Mouse (Mus musculus): ENCODE measurements around the gene Kif14.

The Kif14 gene

DNA sequence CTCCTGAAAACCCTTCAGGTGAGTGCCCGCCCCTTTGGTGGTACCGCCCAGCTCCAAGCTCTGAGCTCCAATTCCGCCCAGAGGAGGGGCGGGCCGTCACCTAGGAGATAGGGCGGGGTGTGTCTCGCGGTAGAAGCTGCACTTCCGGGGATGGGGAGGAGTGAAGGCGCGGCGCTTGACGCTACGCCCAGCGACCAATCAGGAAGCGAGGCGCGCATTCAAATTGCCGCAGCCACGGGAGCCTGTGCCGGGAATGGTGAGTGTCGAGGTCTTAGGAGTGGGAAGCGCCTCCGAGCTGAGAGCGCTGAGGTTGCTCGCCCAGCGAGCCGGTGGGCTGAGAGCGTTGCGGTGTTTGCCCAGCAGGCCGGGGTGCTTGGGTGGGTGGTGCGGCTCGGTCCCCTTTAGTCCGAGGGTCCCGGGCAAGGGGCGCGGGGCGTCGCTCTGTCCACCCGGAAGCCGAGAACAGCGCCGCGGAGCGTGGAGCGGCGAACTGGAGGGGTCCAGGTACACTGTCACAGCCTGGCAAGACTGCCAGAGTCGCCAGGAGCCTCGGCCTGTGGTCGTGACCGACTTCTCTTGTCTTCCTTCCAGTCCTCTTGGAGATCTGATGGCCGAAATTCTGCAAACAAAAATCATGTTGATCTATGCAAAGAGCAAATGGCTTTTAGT, at the start of gene Kif14:
Gene Kif14, plus strand, starts transcription at position 201 of the 669 bp plus-strand sequence.
- peak; percentile 95 for DNase-seq (ENCODE audit: low read depth)

DNA sequence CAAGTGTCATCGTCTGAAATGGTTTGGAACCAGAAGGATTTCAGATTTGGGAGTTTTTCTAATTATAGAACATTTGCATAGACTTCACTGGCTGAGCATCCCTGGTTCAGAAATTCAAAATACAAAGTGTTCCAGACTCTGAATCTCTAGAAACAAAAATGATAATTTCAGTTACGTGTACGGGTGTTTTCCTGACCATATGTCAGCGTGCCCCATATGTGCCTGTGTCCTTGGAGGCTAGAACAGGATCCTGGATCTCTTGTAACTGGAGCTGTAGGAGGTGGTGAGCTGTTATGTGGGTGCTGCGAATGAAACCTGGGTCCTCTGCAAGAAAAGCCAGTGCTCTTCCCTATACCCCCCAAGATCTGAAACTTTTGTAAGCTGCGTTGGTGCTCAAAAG, 47.8 kb upstream of the Kif14 start:
- DNase-seq (ENCODE audit: low read depth), result no peak

- DNase-seq (ENCODE audit: low read depth), result no peak
These were observed 38.8 kb upstream of the Kif14 start for GRCm38 (mm10) chr1:136427166-136427969.

GRCm38 (mm10) chr1:136428981-136429380, 37.2 kb upstream of the Kif14 start:
- no peak for DNase-seq (ENCODE audit: low read depth)

DNA sequence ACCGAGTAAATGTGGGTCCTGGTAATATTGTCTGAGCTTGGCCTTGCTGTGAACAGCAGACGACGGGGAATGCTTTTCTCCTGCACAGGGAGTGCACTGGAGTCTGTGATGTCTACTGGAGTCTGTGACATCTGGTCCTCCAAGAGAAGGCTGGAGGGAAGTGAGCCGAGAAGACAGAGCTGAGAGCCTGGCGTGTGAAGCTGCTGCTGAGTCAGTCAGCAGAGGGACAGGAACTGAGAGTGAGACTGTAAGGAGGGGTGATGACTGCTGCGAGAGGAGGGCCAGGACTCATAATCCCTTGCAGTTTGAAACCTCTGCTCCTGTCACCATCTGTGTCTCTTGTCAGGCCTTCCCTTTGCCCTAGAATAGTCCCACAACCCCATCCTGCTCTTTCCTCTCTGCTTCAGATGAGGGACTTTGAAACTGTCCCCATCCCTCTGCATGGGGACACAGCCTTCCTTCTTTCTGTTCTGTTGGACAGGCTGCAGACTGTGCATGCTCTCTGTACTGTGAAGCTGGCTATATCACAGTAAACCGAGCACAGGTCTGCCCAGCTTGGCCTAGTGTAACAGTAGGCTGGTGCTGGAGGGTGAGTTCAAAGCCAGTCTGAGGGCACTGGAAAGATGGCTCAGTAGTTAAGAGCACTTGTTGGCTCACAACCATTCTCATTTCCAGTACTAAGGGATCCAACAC, 35.9 kb upstream of the Kif14 start:
- no peak for DNase-seq (ENCODE audit: low read depth)

- DNase-seq (ENCODE audit: low read depth), result no peak
These were observed 25.4 kb upstream of the Kif14 start for GRCm38 (mm10) chr1:136440741-136441140.

- DNase-seq (ENCODE audit: low read depth), result no peak
These were observed 23.3 kb upstream of the Kif14 start for GRCm38 (mm10) chr1:136442809-136443208.

DNA sequence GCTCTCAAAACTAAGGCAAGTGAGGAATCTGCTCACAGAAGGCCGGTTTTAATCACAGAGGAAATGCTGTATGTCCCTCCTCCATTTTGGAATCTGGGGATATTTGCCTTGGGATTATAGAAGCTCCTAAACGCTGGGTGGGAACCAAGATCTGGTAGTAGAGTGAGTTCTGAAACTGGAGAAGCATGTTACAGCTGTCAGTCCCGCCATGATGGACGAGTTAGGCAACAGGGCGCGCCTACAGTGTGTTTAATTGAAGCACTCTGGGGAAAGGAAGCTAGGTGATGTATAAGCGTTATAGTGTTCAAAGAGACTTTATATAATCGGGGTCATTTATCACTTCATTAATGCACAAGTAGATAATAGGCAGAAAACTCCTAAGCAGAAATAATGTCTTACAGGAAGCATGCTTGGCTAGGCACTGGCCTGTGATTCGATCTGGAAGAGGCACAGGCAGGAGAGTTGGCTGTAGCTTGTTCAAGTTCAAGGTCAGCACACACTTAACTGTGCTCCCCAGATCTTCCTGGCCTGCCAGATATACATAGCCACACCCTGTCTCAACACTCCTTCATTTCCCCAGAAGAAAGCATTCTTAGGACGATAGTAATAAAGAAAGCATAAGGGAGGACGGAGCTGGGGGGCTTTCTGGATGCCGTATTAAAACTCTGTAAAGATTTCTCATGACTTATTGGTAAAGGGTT, 21.4 kb upstream of the Kif14 start:
- DNase-seq (ENCODE audit: low read depth), result no peak

DNA sequence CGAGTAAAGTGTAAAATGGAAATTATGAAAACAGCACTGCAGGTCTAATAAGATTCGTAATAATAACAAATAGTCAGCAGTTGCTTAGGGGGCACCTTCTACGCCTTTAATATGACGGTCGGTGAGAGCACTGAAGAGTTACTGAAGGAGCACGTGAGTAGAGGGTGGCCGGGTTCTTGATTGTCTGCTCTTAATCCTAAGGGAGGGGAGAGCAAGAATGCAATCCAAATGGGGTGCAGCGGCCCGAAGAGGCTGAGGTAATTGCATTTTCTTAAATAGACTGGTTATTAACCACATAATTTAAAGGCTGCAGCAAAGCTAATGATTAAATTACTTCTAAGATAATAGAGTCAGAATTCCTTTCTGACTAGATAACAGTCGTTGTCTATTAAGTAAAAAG, 19.2 kb upstream of the Kif14 start:
- no peak for DNase-seq (ENCODE audit: low read depth)

DNA sequence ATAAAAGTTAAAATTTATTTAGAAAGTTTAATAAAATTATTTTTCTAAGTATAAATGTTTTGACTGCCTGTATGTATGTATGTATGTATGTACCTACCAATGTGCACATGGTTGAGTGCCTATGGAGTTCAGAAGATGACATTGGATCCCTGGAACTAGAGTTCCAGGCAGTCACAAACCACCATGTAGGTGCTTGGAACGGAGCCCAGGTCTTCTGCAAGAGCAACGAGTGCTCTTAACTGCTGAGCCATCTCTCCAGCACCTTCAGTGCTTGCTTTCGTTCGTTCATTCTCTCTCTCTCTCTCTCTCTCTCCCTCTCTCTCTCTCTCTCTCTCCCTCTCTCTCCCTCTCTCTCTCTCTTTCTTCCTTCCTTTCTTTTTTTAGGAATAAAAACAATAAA, 18.8 kb upstream of the Kif14 start:
- no peak for DNase-seq (ENCODE audit: low read depth)

DNA sequence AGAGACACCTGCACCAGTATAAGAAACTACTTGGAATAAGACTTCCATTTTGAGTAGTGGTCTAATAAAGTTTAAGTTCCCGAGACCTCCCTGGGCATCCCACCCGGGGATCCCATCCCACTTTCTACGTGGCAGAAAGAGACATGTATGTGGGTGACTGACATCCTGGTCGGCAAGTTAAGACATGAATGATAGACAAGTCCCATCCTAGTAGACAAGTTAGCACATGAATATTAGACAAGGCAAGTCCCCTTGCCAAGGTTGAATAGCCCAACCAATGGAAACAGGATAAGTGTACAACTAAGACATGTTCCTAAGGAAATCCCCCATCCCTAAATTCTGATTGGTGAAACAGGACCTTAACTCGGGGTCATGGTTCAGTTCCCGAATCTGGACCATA, 16.6 kb upstream of the Kif14 start:
- no peak for DNase-seq (ENCODE audit: low read depth)

GRCm38 (mm10) chr1:136450206-136450605, 15.9 kb upstream of the Kif14 start:
- DNase-seq (ENCODE audit: low read depth), result no peak

DNA sequence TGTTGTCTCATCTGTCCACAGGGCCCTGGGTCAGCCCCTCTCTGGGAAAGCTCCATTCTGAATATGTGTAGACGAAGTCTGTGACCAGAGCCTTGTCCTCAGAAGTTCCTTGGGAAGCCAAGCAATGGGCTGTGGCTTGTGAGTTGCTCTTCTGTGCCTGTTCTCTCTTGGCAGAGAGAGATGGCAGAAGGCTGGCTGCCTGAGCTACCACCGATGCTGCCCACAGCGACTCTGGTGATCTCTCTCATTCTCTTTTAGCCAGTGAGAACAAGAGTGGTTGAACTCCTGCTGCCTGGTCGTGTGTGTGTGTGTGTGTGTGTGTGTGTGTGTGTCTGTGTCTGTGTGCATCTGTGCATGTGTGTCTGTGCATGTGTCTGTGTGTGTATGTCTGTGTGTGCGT, 13.7 kb upstream of the Kif14 start:
- no peak for DNase-seq (ENCODE audit: low read depth)

DNA sequence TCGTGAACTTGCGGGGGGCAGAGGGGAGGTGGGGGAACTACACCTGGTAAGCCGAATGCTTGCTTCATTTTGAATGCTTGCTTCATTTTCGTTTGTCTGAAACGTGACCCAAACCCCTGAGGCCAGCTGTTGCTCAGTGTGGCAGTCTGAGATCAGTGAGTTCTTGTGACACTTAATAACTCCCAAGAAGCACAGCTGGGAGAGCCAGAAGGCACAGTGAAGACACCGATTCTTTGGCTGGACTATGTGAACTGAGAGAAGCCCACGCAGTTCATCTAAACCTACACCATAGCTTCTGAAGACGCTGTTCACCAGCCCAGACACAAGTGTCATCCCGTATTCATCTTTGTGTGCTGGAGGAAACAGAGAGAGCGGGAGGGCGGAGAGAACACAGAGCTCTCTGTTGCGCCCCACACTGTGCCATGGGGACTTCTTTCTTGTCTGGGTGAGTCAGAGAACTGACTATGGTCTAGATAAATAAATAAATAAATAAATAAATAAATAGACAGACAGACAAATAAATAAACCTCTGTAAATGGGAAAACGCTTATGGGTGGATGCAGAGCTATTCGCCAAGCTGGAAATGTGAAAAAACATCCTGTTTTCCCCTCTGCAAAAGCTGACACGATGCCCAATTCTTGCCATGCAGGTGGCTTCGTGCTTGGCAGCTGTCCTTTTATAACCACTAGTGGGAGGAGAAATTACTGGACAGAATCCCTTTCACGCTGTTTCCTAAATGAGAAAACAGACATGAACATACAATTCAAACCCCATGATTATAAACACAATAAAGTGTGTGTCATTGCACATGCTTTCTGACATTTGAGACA, 10.2 kb upstream of the Kif14 start:
- no peak for DNase-seq (ENCODE audit: low read depth)

DNA sequence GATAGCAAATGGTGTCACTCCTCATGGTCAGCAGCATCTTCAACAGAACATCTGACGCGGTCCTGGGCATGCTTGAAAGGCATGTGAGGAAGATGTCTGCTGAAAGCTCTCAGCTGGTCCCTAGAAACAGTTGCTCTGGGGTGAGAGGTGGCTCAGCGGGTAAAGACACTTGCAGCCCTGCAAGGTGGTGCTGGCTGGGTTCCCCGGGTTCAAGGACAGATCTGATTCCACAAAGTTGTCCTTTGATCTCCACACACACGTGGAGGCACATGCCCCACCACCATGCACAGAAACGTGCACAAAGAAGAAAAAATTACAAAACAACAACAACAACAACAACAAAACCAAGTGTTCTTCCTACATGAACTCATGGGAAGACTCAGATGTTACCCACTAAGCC, 9.4 kb upstream of the Kif14 start:
- DNase-seq (ENCODE audit: low read depth), result no peak

- no peak for DNase-seq (ENCODE audit: low read depth)
These were observed 8.7 kb upstream of the Kif14 start for GRCm38 (mm10) chr1:136457403-136457802.

DNA sequence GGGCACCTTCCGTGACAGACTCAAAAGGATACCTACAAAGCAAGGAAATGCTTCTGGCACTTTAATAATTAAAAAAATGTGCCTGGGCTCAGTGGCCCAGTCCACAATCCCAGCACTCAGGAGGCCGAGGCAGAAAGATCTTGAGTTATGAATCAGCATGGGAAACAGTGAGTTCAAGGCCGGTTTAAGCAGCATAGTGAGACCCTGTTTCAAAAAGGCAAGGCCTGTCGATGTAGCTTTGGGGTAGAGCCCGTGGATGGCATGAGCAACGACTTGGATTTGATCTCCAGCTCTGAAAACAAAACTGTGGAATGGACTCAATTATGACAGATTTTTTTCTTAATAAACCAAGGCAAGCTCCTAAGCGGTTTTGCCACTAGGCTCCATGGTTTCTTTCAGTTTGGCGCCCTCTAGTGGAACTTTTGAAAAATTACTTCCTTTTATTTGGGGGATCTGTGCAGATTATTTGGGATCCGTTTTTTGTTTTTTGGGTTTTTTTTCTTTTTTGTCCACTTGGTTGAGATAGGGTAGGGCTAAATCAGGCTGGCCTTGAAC, 7.4 kb upstream of the Kif14 start:
- peak; percentile 61 for DNase-seq (ENCODE audit: low read depth)

DNA sequence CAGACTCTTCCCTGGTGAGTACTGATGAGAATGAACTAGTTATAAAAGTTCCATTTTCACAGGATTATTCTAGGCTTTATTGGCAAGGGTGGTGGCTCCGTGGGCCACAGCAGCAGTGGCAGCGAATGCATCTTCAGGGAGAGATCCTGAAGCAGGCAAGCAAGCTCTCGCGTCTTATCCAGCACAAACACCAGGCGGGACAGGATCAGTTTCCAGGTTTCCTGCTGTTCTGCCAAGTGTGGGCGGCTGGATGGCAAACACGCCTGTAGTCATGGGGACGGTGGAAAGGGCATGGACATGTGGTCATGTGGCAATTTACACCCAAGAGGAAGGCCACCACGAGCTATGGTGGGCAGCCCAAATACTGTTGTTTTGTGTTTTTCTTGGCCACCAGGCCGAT, 3.7 kb upstream of the Kif14 start:
- DNase-seq (ENCODE audit: low read depth), result no peak

DNA sequence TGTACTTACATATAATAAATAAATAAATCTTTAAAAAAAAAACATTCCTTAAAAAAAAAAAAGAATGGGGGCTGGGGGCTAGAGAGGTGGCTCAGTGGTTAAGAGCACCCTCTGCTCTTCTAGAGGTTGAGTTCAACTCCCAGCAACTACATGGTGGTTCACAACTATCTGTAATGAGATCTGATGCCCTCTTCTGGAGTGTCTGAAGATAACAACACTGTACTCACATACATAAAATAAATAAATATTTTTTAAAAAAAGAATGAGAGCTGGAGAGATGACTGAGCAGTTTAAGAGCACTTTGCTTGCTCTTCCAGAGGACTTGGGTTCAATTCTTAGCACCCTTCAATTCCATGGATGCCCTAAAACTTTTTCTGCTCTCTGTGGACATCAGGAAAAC, 975 bp upstream of the Kif14 start:
- no peak for DNase-seq (ENCODE audit: low read depth)

DNA sequence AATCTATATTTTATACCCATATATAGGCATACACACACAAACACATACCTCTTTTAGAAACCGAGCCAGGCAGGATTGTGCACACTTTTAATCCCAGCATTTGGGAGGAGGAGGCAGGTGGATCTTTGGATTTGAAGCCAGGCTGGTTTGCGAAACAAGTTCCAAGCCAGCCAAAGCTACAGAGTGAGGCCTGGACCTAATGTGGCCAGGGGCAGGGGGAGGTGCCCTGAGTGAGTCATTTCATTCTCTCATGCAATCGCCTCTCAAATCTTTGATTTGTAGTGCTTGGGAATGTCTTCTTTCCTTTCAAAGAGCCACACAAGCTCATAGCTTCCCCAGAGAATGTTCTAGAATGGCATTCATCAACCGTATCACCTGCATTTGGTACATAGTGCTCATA, 3.3 kb downstream of the Kif14 start:
- DNase-seq (ENCODE audit: low read depth), result no peak

- no peak for DNase-seq (ENCODE audit: low read depth)
These were observed 4.3 kb downstream of the Kif14 start for GRCm38 (mm10) chr1:136470471-136470870.
